ENCODE assay signal across 8 mouse cellular contexts in the genomic region with DNA sequence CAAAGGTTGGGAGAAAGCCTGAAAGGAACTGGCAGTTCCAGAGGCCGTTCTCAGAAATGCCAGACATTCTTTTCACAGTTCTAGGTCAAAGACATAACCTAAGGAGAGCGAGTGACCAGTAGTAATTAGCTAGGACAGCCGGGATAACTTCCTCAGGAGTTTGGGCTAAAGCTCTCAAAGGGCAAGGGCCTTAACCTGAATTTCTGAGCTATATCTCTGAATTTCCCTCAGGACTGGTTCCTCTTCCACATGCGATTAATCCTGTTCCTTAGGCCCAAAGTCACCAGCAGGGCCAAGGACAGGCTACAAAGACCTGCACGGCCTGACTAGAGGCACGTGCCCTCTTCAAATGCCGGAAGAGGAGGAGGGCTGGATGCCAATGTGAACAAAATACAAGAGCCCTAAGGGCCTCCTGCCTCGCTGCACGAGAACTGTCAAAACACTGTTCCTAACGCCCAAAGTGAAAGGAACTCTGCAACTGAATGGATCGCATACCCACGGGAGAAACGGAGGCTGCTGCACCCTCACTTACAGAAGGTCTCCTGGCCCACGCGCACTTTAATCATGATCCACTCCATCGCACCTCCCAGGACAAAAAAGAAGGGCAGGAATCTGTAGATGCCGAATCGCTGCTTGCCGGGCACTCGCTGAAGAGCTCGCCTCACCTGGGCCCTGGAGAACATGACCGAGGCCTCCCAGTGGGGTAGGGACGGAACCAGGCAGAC. TPM values are rescaled to one million over a fixed set of nuclear protein-coding genes. Genes with fewer than 3 reads are reported as not detected.
DNase-seq lines count a peak whose midpoint lies in the region; ATAC-seq and TF ChIP-seq lines count a peak whose summit lies in the region.

No protein-coding gene starts in this region.

- peak overlapping the region; percentile 80 for H3K27ac ChIP-seq in brown adipose tissue, adult 24 weeks (replicated peaks; ENCODE audit: low read depth, low read length)
- H3K27ac ChIP-seq in heart, adult 2 months, result peak overlapping the region; percentile 90
- H3K27ac ChIP-seq in lung, embryonic 14.5 days (ENCODE audit: low read depth), result peak overlapping the region; percentile 88
- H3K27ac ChIP-seq in neural tube, embryonic 15.5 days (replicated peaks), result peak overlapping the region; percentile 82

- TF ChIP-seq CTCF in heart, adult 2 months (IDR thresholded peaks at IDR 0.05), result no peak
- TF ChIP-seq CTCF in lung, embryonic 14.5 days (IDR thresholded peaks at IDR 0.05; ENCODE audit: low read depth), result no peak

- H3K27me3 ChIP-seq in heart, adult 2 months (ENCODE audit: control insufficient read depth, insufficient read depth, low read length), result no peaks in the 10 kb centered on the region
- no peaks in the 10 kb centered on the region for H3K27me3 ChIP-seq in lung, embryonic 14.5 days (ENCODE audit: insufficient read depth, low read length)
- no peaks in the 10 kb centered on the region for H3K27me3 ChIP-seq in neural tube, embryonic 15.5 days (replicated peaks)

- peak; percentile 6; the same call in 1 of the 2 replicates for ATAC-seq in lung, embryonic 14.5 days (ENCODE audit: insufficient read depth)
- ATAC-seq in neural tube, embryonic 15.5 days (ENCODE audit: low FRiP score), result peak; percentile 7

- peak; percentile 28; the same call in 1 of the 2 replicates for TF ChIP-seq EP300 in heart, adult 2 months (IDR thresholded peaks at IDR 0.05; ENCODE audit: insufficient read depth, low read depth, low read length)

- no peaks in the 10 kb centered on the region for H3K9me3 ChIP-seq in lung, embryonic 14.5 days (ENCODE audit: low read depth, low read length)
- no peaks in the 10 kb centered on the region for H3K9me3 ChIP-seq in neural tube, embryonic 15.5 days (replicated peaks)

- intact Hi-C loops in heart, adult 2 months (cut with DNase I), result loop anchor here (2.0 kb wide), 1 partner anchor 67 kb away; no protein-coding TSS in a partner anchor

- H3K36me3 ChIP-seq in heart, adult 2 months (ENCODE audit: control insufficient read depth, insufficient read depth, low read length), result peaks cover 2% of the 10 kb centered on the region; the same call in 1 of the 2 replicates
- peaks cover 15% of the 10 kb centered on the region for H3K36me3 ChIP-seq in lung, embryonic 14.5 days (ENCODE audit: insufficient read depth)
- H3K36me3 ChIP-seq in neural tube, embryonic 15.5 days, result 0 out of 2 replicates have a peak, but pooled peaks cover 4% of the 10 kb centered on the region

- peak overlapping the region; percentile 88 for H3K4me3 ChIP-seq in brown adipose tissue, adult 24 weeks (ENCODE audit: insufficient read depth, low read depth, low read length)
- peak overlapping the region; percentile 82 for H3K4me3 ChIP-seq in heart, adult 2 months
- peak overlapping the region; percentile 76 for H3K4me3 ChIP-seq in lung, embryonic 14.5 days (ENCODE audit: low read depth, low read length)
- peak overlapping the region; percentile 66 for H3K4me3 ChIP-seq in neural tube, embryonic 15.5 days (replicated peaks)

- peak overlapping the region; percentile 74 for H3K9ac ChIP-seq in heart, adult 2 months (ENCODE audit: low read depth, low read length)
- H3K9ac ChIP-seq in lung, embryonic 14.5 days, result peak overlapping the region; percentile 84
- peak overlapping the region; percentile 77 for H3K9ac ChIP-seq in neural tube, embryonic 15.5 days (replicated peaks)

- DNase-seq in thymus, adult 18-20 months, result peak; percentile 30 to 56
- no peak for DNase-seq in thymus, postnatal 25 days
- DNase-seq in heart, adult 2 months, result peak; percentile 70 to 78
- DNase-seq in kidney, adult 18-20 months, result peak; percentile 80
- DNase-seq in lung, embryonic 14.5 days, result peak; percentile 79
- DNase-seq in layer of hippocampus, postnatal 14 days (ENCODE audit: low spot score in 2 of 2), result no peak

- peaks cover 13% of the 10 kb centered on the region for H3K4me1 ChIP-seq in brown adipose tissue, adult 24 weeks (ENCODE audit: control insufficient read depth, insufficient read depth, insufficient read length, low read length)
- H3K4me1 ChIP-seq in heart, adult 2 months (ENCODE audit: control insufficient read depth, insufficient read depth, low read length), result peaks cover 7% of the 10 kb centered on the region
- H3K4me1 ChIP-seq in lung, embryonic 14.5 days (ENCODE audit: insufficient read depth), result peaks cover 28% of the 10 kb centered on the region
- peaks cover 65% of the 10 kb centered on the region for H3K4me1 ChIP-seq in neural tube, embryonic 15.5 days

- H3K79me2 ChIP-seq in heart, adult 2 months (replicated peaks; ENCODE audit: control insufficient read depth, insufficient read depth, low read length), result no peaks in the 10 kb centered on the region

- WGBS in heart, adult 2 months, result 1% methylated on average over 23 of the region's 23 CpGs
- WGBS in lung, embryonic 14.5 days, result under 1% methylated on average over 23 of the region's 23 CpGs
- WGBS in neural tube, embryonic 15.5 days, result 2% methylated on average over 23 of the region's 23 CpGs

- TF ChIP-seq POLR2A in heart, adult 2 months (IDR thresholded peaks at IDR 0.05; ENCODE audit: insufficient read depth, low read depth, low read length), result no peak; the same call in 1 of the 2 replicates

- peak overlapping the region; percentile 64 for H3K4me2 ChIP-seq in lung, embryonic 14.5 days
- H3K4me2 ChIP-seq in neural tube, embryonic 15.5 days, result peak overlapping the region; percentile 76

RNA-seq across cellular contexts. Expression of gene Smim4, which starts 0.5 kb away (rescaled TPM):
- polyA plus RNA-seq in brown adipose tissue, adult 24 weeks (2012; ENCODE audit: insufficient read depth, insufficient read length, missing spikeins), result 119 and 175 TPM in 2 replicates
- total RNA-seq in heart, adult 2 months (2021), result 10 to 100 TPM; 61.1 to 81.3 TPM
- polyA plus RNA-seq in heart, adult 2 months (2012; rRNA removed), result 57.5 and 81.7 TPM in 2 replicates
- polyA plus RNA-seq in lung, embryonic 14.5 days (2014; fragmentation: Nextera tagmentation; extraction: Ambion mirVana), result 60.9 and 74.3 TPM in 2 replicates
- polyA plus RNA-seq in neural tube, embryonic 15.5 days (2015; fragmentation: Nextera tagmentation; extraction: Ambion mirVana), result 71.6 and 73.4 TPM in 2 replicates
- total RNA-seq in layer of hippocampus, postnatal 14 days (2021), result 10 to 100 TPM; 35.5 to 36.2 TPM

RNA-seq across cellular contexts. Expression of gene Nt5dc2, which starts 2.6 kb away (rescaled TPM):
- 2.5 and 4.0 TPM in 2 replicates for polyA plus RNA-seq in brown adipose tissue, adult 24 weeks (2012; ENCODE audit: insufficient read depth, insufficient read length, missing spikeins)
- total RNA-seq in heart, adult 2 months (2021), result 10 to 100 TPM; 18.7 to 21.8 TPM
- polyA plus RNA-seq in heart, adult 2 months (2012; rRNA removed), result 52.5 and 82.7 TPM in 2 replicates
- polyA plus RNA-seq in lung, embryonic 14.5 days (2014; fragmentation: Nextera tagmentation; extraction: Ambion mirVana), result 476 and 510 TPM in 2 replicates
- polyA plus RNA-seq in neural tube, embryonic 15.5 days (2015; fragmentation: Nextera tagmentation; extraction: Ambion mirVana), result 226 and 228 TPM in 2 replicates
- 10 to 100 TPM; 15.2 to 18.8 TPM for total RNA-seq in layer of hippocampus, postnatal 14 days (2021)

RNA-seq across cellular contexts. Expression of gene Stab1, which starts 40.2 kb away (rescaled TPM):
- 25.2 and 28.0 TPM in 2 replicates for polyA plus RNA-seq in brown adipose tissue, adult 24 weeks (2012; ENCODE audit: insufficient read depth, insufficient read length, missing spikeins)
- 10 to 100 TPM; 64.2 to 65.0 TPM for total RNA-seq in heart, adult 2 months (2021)
- polyA plus RNA-seq in heart, adult 2 months (2012; rRNA removed), result 77.0 and 90.8 TPM in 2 replicates
- polyA plus RNA-seq in lung, embryonic 14.5 days (2014; fragmentation: Nextera tagmentation; extraction: Ambion mirVana), result 64.4 and 71.3 TPM in 2 replicates
- polyA plus RNA-seq in neural tube, embryonic 15.5 days (2015; fragmentation: Nextera tagmentation; extraction: Ambion mirVana), result 16.9 and 18.1 TPM in 2 replicates
- total RNA-seq in layer of hippocampus, postnatal 14 days (2021), result 10 to 100 TPM; 27.9 to 32.0 TPM

Comparison
In these comparisons a context has a peak if more than half of its experiments do, and no peak if none do; other contexts are left out.
1. DNase-seq: peak in thymus, adult 18-20 months (2 of 2), heart, adult 2 months (2 of 2), kidney, adult 18-20 months (single experiment) and lung, embryonic 14.5 days (single experiment); none in thymus, postnatal 25 days (single experiment) and layer of hippocampus, postnatal 14 days (0 of 2).
2. RNA of gene Nt5dc2, which starts 2.6 kb away (polyA plus RNA-seq): 476 to 510 TPM in lung, embryonic 14.5 days, 226 to 228 TPM in neural tube, embryonic 15.5 days and 52.5 to 82.7 TPM in heart, adult 2 months; 2.5 to 4.0 TPM in brown adipose tissue, adult 24 weeks; every median in the first group is over 10 times any median in the second.
3. Peak in every context shown above with its lines, with median percentiles within 50 percentile points of each other: H3K27ac ChIP-seq, H3K4me3 ChIP-seq and H3K9ac ChIP-seq.